Mouse (Mus musculus) spleen, adult 12 weeks (tissue): ENCODE measurements at regions not wholly inside any gene's neighbourhood (a gene's known extent, or its start where the extent isn't known, plus 50 kb on each side); places are given as distances from the start of the nearest gene placed in this dataset.
A peak's percentile ranks its signal among the peaks of the same experiment; 100 is the strongest.
"Not testable (repeated sequence)": the region's sequence is repeated elsewhere in the genome, so short reads cannot be mapped to it uniquely, and the experiment has no call there.

Source experiments
- DNase-seq: peaks from one replicate; pipeline ENCODE4 v3.0.0; 2022; ENCODE audit warnings: low spot score

DNA sequence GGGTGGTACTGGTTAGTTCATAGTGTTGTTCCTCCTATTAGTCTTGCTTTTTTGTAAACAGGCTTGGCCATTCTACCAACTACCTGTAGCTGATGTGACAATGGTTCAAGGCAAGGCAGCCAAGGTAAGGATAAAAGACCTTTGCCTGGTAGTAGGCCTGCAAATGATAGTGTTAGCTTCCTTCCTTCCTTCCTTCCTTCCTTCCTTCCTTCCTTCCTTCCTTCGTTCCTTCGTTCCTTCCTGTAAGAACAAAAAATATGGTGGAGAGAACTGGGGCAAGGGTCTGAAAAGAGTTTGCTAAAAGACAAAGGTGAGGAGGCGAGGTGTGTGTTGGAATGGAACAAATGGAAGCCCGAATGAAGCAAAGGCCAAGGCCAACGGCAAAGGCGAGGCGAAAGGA, 84.8 kb upstream of the Ezh2 start:
- DNase-seq = not testable (repeated sequence)

DNA sequence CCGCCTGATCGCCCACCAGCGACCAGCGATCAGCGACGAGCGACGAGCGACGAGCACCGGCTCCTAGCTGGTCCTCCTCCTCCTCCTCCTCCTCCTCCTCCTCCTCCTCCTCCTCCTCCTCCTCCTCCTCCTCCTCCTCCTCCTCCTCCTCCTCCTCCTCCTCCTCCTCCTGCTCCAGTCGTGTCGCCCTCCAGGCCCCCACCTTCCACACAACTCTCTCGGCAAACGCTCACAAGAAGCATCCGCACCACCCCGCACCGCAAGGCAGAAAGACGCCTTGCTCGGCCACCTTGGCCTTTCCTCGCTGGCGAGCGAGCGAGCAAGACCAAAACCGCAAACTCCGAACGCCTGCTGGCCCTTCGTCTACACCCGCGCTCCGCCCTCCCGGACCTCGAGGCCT, 77.6 kb upstream of the Ezh2 start:
- DNase-seq = peak; percentile 35

DNA sequence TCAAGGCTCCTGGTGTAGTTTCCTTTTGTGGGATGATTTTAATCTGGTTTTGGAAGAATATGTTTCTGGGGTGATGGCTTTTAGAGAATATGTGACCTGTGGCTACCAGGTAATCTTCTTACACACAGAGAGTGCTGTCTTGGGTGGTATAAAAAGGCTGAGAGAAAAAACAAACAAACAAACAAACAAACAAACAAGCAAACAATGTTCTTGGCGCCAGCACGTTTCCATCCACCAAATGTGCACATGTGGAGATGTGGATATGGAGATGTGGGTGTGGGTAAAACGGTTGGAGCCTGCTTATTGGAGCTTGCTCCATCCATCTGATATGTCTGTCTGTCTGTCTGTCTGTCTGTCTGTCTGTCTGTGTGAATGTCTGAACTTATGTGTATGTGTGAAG, 57.7 kb upstream of the Ezh2 start:
- DNase-seq = not testable (repeated sequence)

DNA sequence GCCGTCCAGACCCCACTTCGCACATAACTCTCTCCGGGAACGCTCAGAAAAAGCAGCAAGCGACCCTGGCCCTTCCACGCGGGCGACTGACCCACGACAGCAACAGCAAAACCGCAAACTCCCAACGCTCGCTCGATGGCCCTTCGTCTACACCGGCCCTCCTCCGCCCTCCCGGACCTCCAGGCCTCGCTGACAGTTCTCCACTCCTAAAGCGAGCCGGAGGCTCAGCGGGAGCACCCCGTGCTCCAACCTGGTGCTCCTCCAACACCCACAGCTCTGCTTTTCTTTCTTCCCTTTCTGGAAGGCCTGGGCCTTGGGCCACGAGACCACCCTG, 56.2 kb upstream of the Ezh2 start:
- not testable (repeated sequence) for DNase-seq

DNA sequence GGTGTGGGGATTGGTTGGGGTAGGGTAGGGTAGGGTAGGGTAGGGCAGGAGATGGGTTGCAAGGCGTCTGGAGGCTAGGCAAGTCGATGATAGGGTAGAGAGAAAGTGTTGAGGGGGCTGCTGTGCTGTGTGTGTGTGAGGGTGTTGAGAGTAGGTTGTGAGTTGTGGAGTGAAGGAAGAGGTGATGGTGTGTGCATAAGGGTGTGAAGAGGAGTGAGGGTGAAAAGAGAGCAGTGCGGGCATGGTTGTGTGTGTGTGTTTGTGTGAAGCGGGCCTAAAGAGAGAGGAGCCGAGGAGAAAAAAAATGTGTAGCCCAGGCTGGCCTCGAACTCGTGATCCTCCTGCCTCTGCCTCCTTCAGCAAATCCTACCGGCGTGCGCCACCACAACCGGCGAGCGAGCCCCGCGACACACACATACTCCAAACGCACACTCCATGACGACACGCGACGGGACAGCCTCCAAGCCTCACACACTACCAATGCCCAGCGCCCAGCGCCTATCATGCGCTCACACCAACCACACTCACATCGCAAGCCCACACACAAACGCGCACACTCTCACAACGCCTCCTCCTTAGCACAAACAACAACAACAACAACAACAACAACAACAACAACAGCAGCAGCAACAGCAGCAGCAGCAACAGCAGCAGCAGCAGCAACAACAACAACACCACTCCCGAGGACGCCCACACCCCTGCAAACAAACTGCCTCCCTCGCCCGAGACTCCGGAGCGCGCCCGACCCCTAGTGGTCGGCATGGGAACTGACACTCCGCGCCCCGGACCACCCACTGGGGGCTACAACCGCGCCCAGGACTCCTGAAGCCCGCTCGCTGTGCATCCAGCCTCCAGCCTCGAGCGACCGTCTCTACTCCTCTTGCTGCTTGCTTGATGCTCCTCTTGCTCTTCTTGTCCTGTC, 55.6 kb upstream of the Ezh2 start:
- DNase-seq = peak; percentile 82

DNA sequence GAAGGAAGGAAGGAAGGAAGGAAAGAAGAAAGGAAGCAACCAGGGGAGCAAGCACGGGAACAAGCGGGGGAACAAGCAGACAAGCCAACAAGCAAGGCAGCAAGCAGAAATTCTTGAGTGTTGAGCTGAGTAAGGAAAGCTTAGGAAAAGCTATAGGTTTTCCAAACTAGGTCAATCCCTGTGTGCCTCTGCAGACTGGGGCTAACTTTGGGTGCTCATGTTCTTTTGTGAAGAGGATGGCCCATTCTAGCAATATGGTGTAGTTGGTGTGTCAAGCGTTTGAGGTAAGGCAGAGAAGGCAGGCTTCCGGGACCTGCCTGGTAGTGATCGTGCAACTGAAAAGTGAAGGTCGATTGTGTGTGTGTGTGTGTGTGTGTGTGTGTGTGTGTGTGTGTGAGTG, 54.8 kb upstream of the Ezh2 start:
- no peak for DNase-seq

DNA sequence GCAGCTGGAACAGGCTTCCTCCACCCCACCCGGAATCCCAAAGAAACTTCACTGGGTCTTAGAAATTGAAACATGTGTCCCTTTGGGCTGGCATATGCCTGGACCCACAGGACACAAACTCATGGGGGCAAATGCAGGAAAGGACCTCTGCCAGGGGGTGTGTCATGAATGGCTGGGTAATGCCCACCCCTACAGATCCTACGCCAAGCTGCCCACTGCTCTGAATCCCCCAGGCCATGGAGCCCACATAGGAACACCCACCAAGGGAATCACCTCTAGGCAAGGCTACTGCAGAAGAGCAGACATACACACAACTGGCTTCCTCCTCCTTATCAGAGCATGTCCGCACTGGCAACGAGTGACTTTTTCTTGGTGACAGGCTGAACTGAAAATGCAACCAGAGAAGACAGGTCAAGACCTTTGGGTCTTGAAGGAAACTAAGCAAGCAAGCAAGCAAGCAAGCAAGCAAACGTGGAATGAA, 54.4 kb upstream of the Ezh2 start:
- no peak for DNase-seq

DNA sequence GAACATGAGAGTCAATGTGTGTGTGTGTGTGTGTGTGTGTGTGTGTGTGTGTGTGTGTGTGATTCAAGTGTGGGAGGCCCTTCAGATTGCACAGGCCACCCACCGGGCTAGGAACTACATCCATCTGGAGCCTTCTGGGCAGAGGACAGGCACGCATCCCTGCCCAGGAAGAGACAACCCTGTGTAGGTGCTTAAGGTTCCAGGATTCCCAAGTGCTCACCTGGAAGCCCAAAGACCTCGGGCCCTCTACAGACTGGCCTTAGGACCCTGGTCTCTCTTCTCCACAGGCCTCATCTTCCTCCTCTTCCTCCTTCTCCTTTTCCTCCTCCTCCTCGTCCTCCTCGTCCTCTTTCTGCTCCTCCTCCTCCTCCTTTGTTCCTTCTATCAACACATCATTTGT, 53.8 kb upstream of the Ezh2 start:
- no peak for DNase-seq

DNA sequence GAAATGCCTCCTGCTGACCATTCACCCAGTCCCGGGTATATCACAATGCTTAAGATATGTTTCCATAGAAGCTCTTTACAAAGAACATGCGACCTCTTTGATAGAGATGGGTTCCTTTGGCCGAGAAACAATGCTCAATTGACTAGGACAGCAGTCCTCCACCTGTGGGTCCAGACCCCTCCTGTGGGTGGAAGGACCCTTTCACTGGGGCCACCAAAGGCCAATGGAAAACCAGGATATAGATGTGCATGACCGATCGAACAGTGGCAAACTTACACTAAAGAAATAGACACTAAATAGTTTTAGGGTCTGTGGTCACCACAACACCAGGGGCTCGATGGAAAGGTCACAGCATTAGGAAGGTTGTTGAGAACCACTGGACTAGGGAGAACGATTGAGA, 53.2 kb upstream of the Ezh2 start:
- no peak for DNase-seq

DNA sequence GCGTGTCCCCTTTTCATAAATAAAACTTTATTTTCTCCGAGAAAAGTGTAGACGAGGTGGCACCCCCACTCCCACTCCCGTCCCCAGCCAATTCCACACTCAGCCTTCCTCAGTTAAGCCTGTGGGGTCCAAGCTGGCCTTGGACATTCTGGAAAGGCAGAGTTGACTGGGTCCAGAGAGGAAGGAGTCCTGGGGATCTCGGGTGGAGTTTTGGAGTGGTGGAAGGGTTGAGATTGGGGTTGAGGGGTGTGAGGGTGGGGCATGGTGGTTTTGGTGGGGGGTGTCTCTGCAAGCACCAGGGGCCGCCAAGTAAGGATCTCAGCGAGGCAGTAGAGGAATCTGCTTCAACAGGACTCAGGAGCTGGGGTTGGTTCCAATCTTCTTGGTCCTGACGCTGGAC, 52.7 kb upstream of the Ezh2 start:
- no peak for DNase-seq

DNA sequence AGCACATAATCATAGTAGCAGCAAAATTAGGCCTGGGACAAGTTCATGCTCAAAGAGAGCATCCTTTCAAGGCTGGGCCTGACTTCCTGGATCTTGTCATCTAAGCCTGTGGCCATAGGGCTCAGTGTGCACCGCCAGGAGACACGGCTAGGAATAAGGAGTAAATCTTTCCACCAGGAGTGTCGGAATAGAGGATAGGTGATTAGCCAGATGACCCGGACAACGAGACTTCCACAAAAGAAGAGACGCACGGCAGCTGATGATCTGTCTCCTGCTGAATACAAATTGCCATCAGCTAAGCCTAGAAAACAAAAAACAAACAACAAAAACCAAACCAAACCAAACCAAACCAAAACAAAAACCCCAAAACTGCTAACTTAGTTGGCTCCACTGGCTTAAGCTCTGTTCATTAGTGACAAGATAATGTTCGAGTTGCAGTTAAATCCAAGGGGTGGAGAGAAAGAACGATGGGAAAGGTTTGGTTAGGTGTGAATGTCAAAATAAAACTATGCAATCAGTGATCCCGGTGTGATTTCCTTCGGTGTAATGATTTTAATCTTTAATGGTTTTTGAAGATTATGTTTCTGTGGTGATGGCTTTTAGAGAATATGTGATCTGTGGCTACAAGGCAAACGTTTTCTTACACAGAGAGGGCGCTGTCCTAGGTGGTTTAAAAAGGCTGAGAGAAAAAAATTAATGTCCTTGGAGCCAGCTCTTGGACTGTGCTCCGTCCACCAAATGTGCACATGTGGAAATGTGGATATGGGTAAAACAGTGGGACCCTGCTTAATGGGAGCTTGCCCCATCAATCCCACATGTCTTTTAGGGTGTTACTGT, 51.8 kb upstream of the Ezh2 start:
- DNase-seq = no peak

DNA sequence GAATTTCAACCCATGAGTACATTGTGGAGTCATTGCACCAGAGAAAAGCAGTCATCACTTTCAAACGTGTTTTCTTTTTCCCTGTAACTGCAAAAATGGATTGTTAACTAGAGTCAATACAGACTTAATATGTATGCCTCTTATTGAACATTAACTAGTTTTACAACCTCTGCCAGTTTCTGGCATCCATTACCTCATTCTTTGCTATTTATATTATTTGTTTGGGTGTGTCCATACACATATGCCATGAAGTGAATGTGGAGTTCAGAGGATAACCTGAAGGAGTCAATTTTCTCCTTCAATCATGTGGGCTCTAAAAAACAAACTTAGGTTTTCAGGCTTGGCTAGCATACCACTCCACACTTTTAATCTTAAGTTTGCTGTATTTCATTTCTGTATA, 50.9 kb upstream of the Ezh2 start:
- DNase-seq = no peak
